Mouse (Mus musculus) cerebellum, adult 9-11 months (tissue): ENCODE data around the gene Slain2.
"Not testable (repeated sequence)": the region's sequence is repeated elsewhere in the genome, so short reads cannot be mapped to it uniquely, and the experiment has no call there.

Experiments
- DNase-seq: peaks from one replicate; pipeline ENCODE4 v3.0.0; 2022

The Slain2 gene

GRCm38 (mm10) chr5:72901866-72902265 lies 12.2 kb upstream of the Slain2 start:
- no peak for DNase-seq

GRCm38 (mm10) chr5:72902312-72902711 lies 11.8 kb upstream of the Slain2 start:
- no peak for DNase-seq

GRCm38 (mm10) chr5:72902876-72903516 lies 11.1 kb upstream of the Slain2 start:
- DNase-seq: no peak

GRCm38 (mm10) chr5:72904903-72905790 lies 9.0 kb upstream of the Slain2 start:
- no peak for DNase-seq

- no peak for DNase-seq
Observed at GRCm38 (mm10) chr5:72907402-72907801, 6.7 kb upstream of the Slain2 start.

- DNase-seq: no peak
Observed at GRCm38 (mm10) chr5:72908324-72908936, 5.7 kb upstream of the Slain2 start.

- no peak for DNase-seq
Observed at GRCm38 (mm10) chr5:72909363-72909762, 4.7 kb upstream of the Slain2 start.

- DNase-seq: no peak
Observed at GRCm38 (mm10) chr5:72910373-72910772, 3.7 kb upstream of the Slain2 start.

- DNase-seq: no peak
Observed at GRCm38 (mm10) chr5:72911284-72911683, 2.8 kb upstream of the Slain2 start.

GRCm38 (mm10) chr5:72914633-72915561 lies 793 bp downstream of the Slain2 start:
- DNase-seq: peak; percentile 75

GRCm38 (mm10) chr5:72916048-72916447 lies 1.9 kb downstream of the Slain2 start:
- DNase-seq: no peak

GRCm38 (mm10) chr5:72916851-72917250 lies 2.7 kb downstream of the Slain2 start:
- no peak for DNase-seq

GRCm38 (mm10) chr5:72920416-72920815 lies 6.3 kb downstream of the Slain2 start:
- DNase-seq: no peak

GRCm38 (mm10) chr5:72921171-72921570 lies 7.1 kb downstream of the Slain2 start:
- DNase-seq: no peak

- no peak for DNase-seq
Observed at GRCm38 (mm10) chr5:72922796-72923195, 8.7 kb downstream of the Slain2 start.

- no peak for DNase-seq
Observed at GRCm38 (mm10) chr5:72927074-72927473, 13.0 kb downstream of the Slain2 start.

GRCm38 (mm10) chr5:72933026-72933675 lies 19.0 kb downstream of the Slain2 start:
- no peak for DNase-seq

- not testable (repeated sequence) for DNase-seq
Observed at GRCm38 (mm10) chr5:72938421-72938820, 24.3 kb downstream of the Slain2 start.

- no peak for DNase-seq
Observed at GRCm38 (mm10) chr5:72939311-72939710, 25.2 kb downstream of the Slain2 start.

GRCm38 (mm10) chr5:72940906-72941432 lies 26.9 kb downstream of the Slain2 start:
- DNase-seq: no peak

- DNase-seq: no peak
Observed at GRCm38 (mm10) chr5:72948136-72948535, 34.0 kb downstream of the Slain2 start.

GRCm38 (mm10) chr5:72950252-72950651 lies 36.1 kb downstream of the Slain2 start:
- no peak for DNase-seq
